Mouse (Mus musculus) kidney, embryonic 14.5 days (tissue): Measurements from ENCODE around the gene Scarf1. TPM values are rescaled to one million over a fixed set of nuclear protein-coding genes. Genes with fewer than 3 reads are reported as not detected.
A peak's percentile ranks its signal among the peaks of the same experiment; 100 is the strongest.
"Not testable (repeated sequence)": the region's sequence is repeated elsewhere in the genome, so short reads cannot be mapped to it uniquely, and the experiment has no call there.

ENCODE experiments used
- ATAC-seq: fragments of 200-750 bp; cut with Nextera tagmentation; 2 replicates; pipeline ENCODE4 v1.8.0; 2017; ENCODE audit warnings: moderate number of reproducible peaks, mild to moderate bottlenecking, moderate TSS enrichment, moderate library complexity; ENCODE audit not compliant: low FRiP score, low TSS enrichment
- H3K27ac ChIP-seq: fragments of 300-500 bp; sonication (generic); 2 replicates; pipeline ENCODE4 v1.5.1; 2014; ENCODE audit warnings: low read depth, mild to moderate bottlenecking, low read length, moderate library complexity, mixed read lengths
- H3K27me3 ChIP-seq: fragments of 300-500 bp; sonication (generic); 2 replicates; pipeline ENCODE4 v1.6.1; 2014; ENCODE audit warnings: mild to moderate bottlenecking, low read length; ENCODE audit not compliant: control insufficient read depth, insufficient read depth
- H3K36me3 ChIP-seq: fragments of 300-500 bp; sonication (generic); 2 replicates; pipeline ENCODE4 v1.6.1; 2014; ENCODE audit warnings: low read length, mixed read lengths; ENCODE audit not compliant: control insufficient read depth, insufficient read depth
- H3K4me1 ChIP-seq: fragments of 300-500 bp; sonication (generic); 2 replicates; pipeline ENCODE4 v1.6.1; 2014; ENCODE audit warnings: low read length, mixed read lengths; ENCODE audit not compliant: control insufficient read depth, insufficient read depth
- H3K4me2 ChIP-seq: fragments of 300-500 bp; sonication (generic); replicated peaks from 2 replicates; pipeline ENCODE4 v1.6.1; 2014; ENCODE audit warnings: low read depth, mild to moderate bottlenecking, low read length
- H3K4me3 ChIP-seq: fragments of 300-500 bp; sonication (generic); 2 replicates; pipeline ENCODE4 v1.5.1; 2014; ENCODE audit warnings: mild to moderate bottlenecking, low read length
- H3K9ac ChIP-seq: fragments of 300-500 bp; sonication (generic); 2 replicates; pipeline ENCODE4 v1.6.1; 2014; ENCODE audit warnings: low read depth, mild to moderate bottlenecking, low read length, moderate library complexity
- H3K9me3 ChIP-seq: fragments of 300-500 bp; sonication (generic); 2 replicates; pipeline ENCODE4 v1.6.1; 2016; ENCODE audit warnings: low read length; ENCODE audit not compliant: control insufficient read depth
- WGBS: fragments of 180-500 bp; shearing (Covaris S2); extraction: QIAGEN DNeasy Blood & Tissue Kit; methylation state at CpG from one replicate; pipeline ENCODE4 v1.1.7; 2014; 5-methylcytosine and 5-hydroxymethylcytosine counted together
- polyA plus RNA-seq: library from polyadenylated mRNA; unstranded; fragments of >200 nt; fragmentation: Nextera tagmentation; extraction: Ambion mirVana; gene quantifications from 2 replicates; pipeline ENCODE4 v1.2.1, GENCODE M21; 2014

Scarf1 gene
- polyA plus RNA-seq, 1 experiment from 2014 or later = 10.0 TPM

- no peak overlapping the region for H3K4me2 ChIP-seq
- H3K4me1 ChIP-seq = peaks cover 35% of the 10 kb centered on the region
- WGBS = 67% methylated on average over 5 of the region's 5 CpGs
- H3K36me3 ChIP-seq = no peaks in the 10 kb centered on the region
- H3K9ac ChIP-seq = no peak overlapping the region
- H3K9me3 ChIP-seq = no peaks in the 10 kb centered on the region
- no peaks in the 10 kb centered on the region for H3K27me3 ChIP-seq
- ATAC-seq = peak; percentile 37; the same call in 1 of the 2 replicates
- no peak overlapping the region for H3K4me3 ChIP-seq
- H3K27ac ChIP-seq = no peak overlapping the region
Measured at GRCm38 (mm10) chr11:75551321-75551720, 38.0 kb downstream of the Scarf1 start.

- peaks cover 37% of the 10 kb centered on the region for H3K4me1 ChIP-seq
- H3K9ac ChIP-seq = peak overlapping the region; percentile 9; the same call in 1 of the 2 replicates
- H3K27me3 ChIP-seq = no peaks in the 10 kb centered on the region
- 66% methylated on average over 9 of the region's 9 CpGs for WGBS
- ATAC-seq = no peak
- no peaks in the 10 kb centered on the region for H3K9me3 ChIP-seq
- no peaks in the 10 kb centered on the region for H3K36me3 ChIP-seq
- no peak overlapping the region for H3K27ac ChIP-seq
- no peak overlapping the region for H3K4me2 ChIP-seq
- H3K4me3 ChIP-seq = no peak overlapping the region
Measured at GRCm38 (mm10) chr11:75551961-75552441, 38.7 kb downstream of the Scarf1 start.

- Histone ChIP-seq H3K27ac (no peak overlapping the region), H3K9me3 (no peaks in the 10 kb centered on the region), H3K4me1 (peaks cover 41% of the 10 kb centered on the region), H3K4me2 (no peak overlapping the region), H3K4me3 (no peak overlapping the region), H3K9ac (no peak overlapping the region), H3K36me3 (no peaks in the 10 kb centered on the region), H3K27me3 (no peaks in the 10 kb centered on the region)
- WGBS = 24% methylated on average over 7 of the region's 7 CpGs
- ATAC-seq = no peak
Measured at GRCm38 (mm10) chr11:75552906-75553482, 39.7 kb downstream of the Scarf1 start.

- peaks cover 22% of the 10 kb centered on the region for H3K4me1 ChIP-seq
- not testable (repeated sequence) for H3K4me3 ChIP-seq, H3K36me3 ChIP-seq, ATAC-seq, H3K9ac ChIP-seq, H3K9me3 ChIP-seq, H3K4me2 ChIP-seq, H3K27ac ChIP-seq, H3K27me3 ChIP-seq
- 96% methylated on average over 6 of the region's 6 CpGs for WGBS
Measured at GRCm38 (mm10) chr11:75556006-75556405, 42.7 kb downstream of the Scarf1 start.

GRCm38 (mm10) chr11:75557142-75557541, 43.8 kb downstream of the Scarf1 start:
- H3K4me1 ChIP-seq = peaks cover 10% of the 10 kb centered on the region
- ATAC-seq = no peak
- no peak overlapping the region for H3K4me2 ChIP-seq
- no peak overlapping the region for H3K9ac ChIP-seq
- 84% methylated on average over 6 of the region's 6 CpGs for WGBS
- no peak overlapping the region for H3K27ac ChIP-seq
- no peak overlapping the region for H3K4me3 ChIP-seq
- H3K36me3 ChIP-seq = no peaks in the 10 kb centered on the region; the same call in 1 of the 2 replicates
- H3K9me3 ChIP-seq = no peaks in the 10 kb centered on the region
- no peaks in the 10 kb centered on the region for H3K27me3 ChIP-seq

- H3K4me1 ChIP-seq = peaks cover 6% of the 10 kb centered on the region; the same call in 1 of the 2 replicates
- H3K9ac ChIP-seq = no peak overlapping the region
- H3K4me2 ChIP-seq = no peak overlapping the region
- H3K4me3 ChIP-seq = no peak overlapping the region
- WGBS = 91% methylated on average over 1 of the region's 1 CpGs
- no peak overlapping the region for H3K27ac ChIP-seq
- H3K27me3 ChIP-seq = no peaks in the 10 kb centered on the region
- ATAC-seq = no peak
- H3K9me3 ChIP-seq = no peaks in the 10 kb centered on the region
- no peaks in the 10 kb centered on the region; the same call in 1 of the 2 replicates for H3K36me3 ChIP-seq
Measured at GRCm38 (mm10) chr11:75558101-75558500, 44.8 kb downstream of the Scarf1 start.

GRCm38 (mm10) chr11:75559870-75560504, 46.6 kb downstream of the Scarf1 start:
- no peak overlapping the region for H3K27ac ChIP-seq
- H3K4me2 ChIP-seq = no peak overlapping the region
- 89% methylated on average over 8 of the region's 8 CpGs for WGBS
- H3K4me3 ChIP-seq = no peak overlapping the region
- H3K36me3 ChIP-seq = no peaks in the 10 kb centered on the region; the same call in 1 of the 2 replicates
- no peaks in the 10 kb centered on the region for H3K27me3 ChIP-seq
- ATAC-seq = no peak
- H3K9ac ChIP-seq = no peak overlapping the region
- H3K9me3 ChIP-seq = no peaks in the 10 kb centered on the region
- H3K4me1 ChIP-seq = 0 out of 2 replicates have a peak, but pooled peaks cover 5% of the 10 kb centered on the region

- no peaks in the 10 kb centered on the region; the same call in 1 of the 2 replicates for H3K36me3 ChIP-seq
- H3K27ac ChIP-seq = no peak overlapping the region
- H3K9ac ChIP-seq = no peak overlapping the region
- H3K4me3 ChIP-seq = no peak overlapping the region
- H3K27me3 ChIP-seq = no peaks in the 10 kb centered on the region
- H3K9me3 ChIP-seq = no peaks in the 10 kb centered on the region
- no peak overlapping the region for H3K4me2 ChIP-seq
- no peak for ATAC-seq
- WGBS = 65% methylated on average over 14 of the region's 14 CpGs
- peaks cover 5% of the 10 kb centered on the region; the same call in 1 of the 2 replicates for H3K4me1 ChIP-seq
Measured at GRCm38 (mm10) chr11:75560530-75561409, 47.4 kb downstream of the Scarf1 start.
